Mouse (Mus musculus): Measurements from ENCODE around the gene Sox6. TPM values are rescaled to one million over a fixed set of nuclear protein-coding genes. Genes with fewer than 3 reads are reported as not detected.

Gene Sox6
- polyA plus RNA-seq, 1 experiment from 2014 or later, result 3.5 TPM

DNA sequence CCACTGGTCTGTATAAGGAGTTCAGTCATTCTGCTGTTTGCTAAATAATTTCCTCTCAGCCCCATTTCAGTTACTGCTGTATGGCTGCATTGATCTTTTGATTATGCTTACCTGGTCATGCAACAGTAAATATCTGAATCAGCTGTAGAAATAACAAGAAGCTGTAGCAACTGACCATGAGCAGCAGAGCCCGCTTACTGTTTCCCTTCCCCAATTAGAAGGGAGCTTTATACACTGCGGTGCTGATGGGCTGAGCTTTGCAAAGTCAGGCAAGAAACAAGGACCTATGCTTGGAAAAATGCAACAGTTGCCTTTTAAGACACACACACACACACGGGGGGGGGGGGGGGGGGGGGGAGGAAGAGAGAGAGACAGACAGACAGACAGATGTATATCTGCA is 502.1 kb downstream of the Sox6 start:
- no peak for DNase-seq (ENCODE audit: low read depth, low spot score)
- in situ Hi-C loops (cut with MboI; ENCODE audit: low pct_unique_long_range_greater_than_20kb), result no loop called here
- CTCF ChIA-PET, result no interaction called here
- TF ChIP-seq CTCF (IDR thresholded peaks at IDR 0.05), result no peak
- POLR2A ChIA-PET, result no interaction called here
- no peak for ATAC-seq
- H3K27me3 ChIP-seq, result no peaks in the 10 kb centered on the region

DNA sequence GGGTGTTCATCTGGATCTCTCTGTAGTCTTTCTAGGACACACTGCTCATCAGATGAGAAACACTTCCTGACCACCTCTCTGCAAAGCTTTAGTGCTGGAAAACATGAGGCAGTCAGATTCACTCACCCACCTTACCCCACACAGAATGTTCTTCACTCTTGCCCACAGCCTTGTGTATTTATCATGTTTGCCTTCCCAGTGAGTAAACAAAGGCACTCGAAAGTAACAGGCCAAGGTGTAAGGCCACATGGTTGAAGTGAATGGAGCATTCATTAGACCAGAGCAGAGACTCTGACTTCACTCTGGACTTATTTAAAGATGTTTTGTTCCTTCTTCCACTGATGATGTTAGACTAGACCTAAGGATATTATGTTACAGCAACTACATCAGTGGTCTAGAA is 506.7 kb downstream of the Sox6 start:
- CTCF ChIA-PET, result interaction anchor here (1.1 to 1.6 kb wide), 2 partner anchors 16 to 18 kb away, joined by 4 read pairs; no protein-coding TSS in a partner anchor
- in situ Hi-C loops (cut with MboI; ENCODE audit: low pct_unique_long_range_greater_than_20kb), result no loop called here
- POLR2A ChIA-PET, result no interaction called here
- DNase-seq (ENCODE audit: low read depth, low spot score), result no peak
- no peak for TF ChIP-seq CTCF (IDR thresholded peaks at IDR 0.05)
- H3K27me3 ChIP-seq, result no peaks in the 10 kb centered on the region
- ATAC-seq, result no peak

DNA sequence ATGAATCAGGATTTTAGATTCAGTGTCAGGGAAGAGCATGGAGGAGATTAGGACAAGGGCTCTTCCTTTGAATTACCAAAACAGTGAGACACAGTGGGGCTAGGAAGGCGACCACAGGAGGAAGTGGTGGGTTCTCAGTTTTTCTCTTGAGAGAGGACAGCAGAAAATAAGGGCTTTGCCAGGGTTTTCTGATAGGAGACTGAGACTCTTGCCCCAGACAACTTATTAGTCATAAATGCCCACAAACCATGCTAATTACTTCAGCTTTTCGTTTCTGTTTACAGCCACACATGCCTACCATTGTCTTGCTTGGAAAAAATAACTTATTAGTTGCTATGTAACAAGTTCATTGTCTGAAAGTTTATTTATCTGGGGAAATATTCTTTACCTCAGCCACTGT is 507.4 kb downstream of the Sox6 start:
- ChIA-PET POLR2A (interaction anchor here (0.6 kb wide), 1 partner anchor 214 kb away, joined by 4 read pairs; no protein-coding TSS in a partner anchor), CTCF (interaction anchor here (1.6 kb wide), 1 partner anchor 15 kb away, joined by 4 read pairs; no protein-coding TSS in a partner anchor)
- no peaks in the 10 kb centered on the region for H3K27me3 ChIP-seq
- peak; percentile 55 for DNase-seq (ENCODE audit: low read depth, low spot score)
- in situ Hi-C loops (cut with MboI; ENCODE audit: low pct_unique_long_range_greater_than_20kb), result no loop called here
- ATAC-seq, result peak; percentile 67
- TF ChIP-seq CTCF (IDR thresholded peaks at IDR 0.05), result no peak

DNA sequence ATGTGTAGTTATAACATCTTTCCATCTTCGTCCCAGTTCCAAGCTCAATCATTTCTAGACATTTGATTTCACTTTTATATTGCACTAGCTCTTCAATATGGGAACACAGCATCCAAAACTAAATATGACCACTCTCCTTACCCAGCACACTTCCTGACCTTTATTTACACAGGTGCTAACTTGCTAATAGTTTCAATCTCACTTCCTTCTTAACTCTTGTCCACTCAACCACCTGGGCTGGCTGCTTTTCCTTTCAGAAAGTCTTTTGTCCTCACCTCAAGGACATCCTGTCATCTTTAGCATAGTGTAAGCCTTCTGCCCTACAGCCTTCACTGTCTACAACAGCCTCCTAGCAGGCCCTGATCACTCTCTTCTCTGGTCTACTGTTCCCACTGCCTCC is 520.9 kb downstream of the Sox6 start:
- ChIA-PET CTCF (interaction anchor here (0.9 to 1.7 kb wide), 2 partner anchors 10 to 12 kb away, joined by 3 to 5 read pairs; no protein-coding TSS in a partner anchor), POLR2A (no interaction called here)
- in situ Hi-C loops (cut with MboI; ENCODE audit: low pct_unique_long_range_greater_than_20kb), result no loop called here
- ATAC-seq (no peak), DNase-seq (ENCODE audit: low read depth, low spot score) (no peak)
- no peak for TF ChIP-seq CTCF (IDR thresholded peaks at IDR 0.05)
- no peaks in the 10 kb centered on the region for H3K27me3 ChIP-seq

DNA sequence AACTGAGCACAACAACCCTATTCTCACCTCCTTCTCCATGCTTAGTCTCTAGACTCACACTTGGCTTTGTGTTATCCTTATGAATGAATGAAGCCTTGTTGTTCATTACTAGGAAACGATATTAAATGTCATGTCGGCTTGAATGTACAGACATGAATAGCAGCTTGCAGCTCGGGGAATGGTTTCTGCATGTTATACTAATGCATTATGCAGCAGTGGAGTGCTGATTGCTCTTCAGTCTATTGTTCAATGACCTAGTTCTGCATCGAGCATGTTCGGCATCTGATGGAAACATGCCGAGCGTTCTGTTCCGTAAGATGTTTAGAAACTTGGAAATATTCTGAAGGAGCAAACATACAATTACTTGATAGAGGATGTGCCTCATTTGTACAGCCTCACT is 524.9 kb downstream of the Sox6 start:
- TF ChIP-seq CTCF (IDR thresholded peaks at IDR 0.05), result no peak
- in situ Hi-C loops (cut with MboI; ENCODE audit: low pct_unique_long_range_greater_than_20kb), result no loop called here
- no peak for ATAC-seq
- no peaks in the 10 kb centered on the region for H3K27me3 ChIP-seq
- CTCF ChIA-PET, result no interaction called here
- POLR2A ChIA-PET, result no interaction called here
- no peak for DNase-seq (ENCODE audit: low read depth, low spot score)

DNA sequence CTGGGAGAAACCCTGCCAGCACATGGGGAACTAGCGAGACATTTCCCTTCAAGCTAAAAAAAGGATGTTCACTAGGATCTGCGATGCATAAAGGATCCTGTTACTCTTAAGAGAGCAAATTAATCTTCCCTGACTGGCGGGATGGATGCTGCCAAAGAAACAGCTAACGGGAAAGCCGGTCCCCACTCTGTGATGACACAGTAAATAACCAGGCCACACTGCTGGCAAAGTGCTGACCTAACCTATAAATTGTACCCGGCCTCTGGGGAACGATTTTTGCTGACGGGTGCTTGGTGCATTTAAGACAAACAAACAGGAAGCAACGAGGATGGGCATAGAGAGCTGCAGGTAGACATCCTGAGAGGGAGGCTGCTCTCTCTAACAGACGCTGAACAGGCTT is 526.8 kb downstream of the Sox6 start:
- DNase-seq (ENCODE audit: low read depth, low spot score) (no peak), ATAC-seq (no peak)
- in situ Hi-C loops (cut with MboI; ENCODE audit: low pct_unique_long_range_greater_than_20kb), result no loop called here
- ChIA-PET POLR2A (no interaction called here), CTCF (interaction anchor here (1.2 kb wide), 1 partner anchor 14 kb away, joined by 3 read pairs; no protein-coding TSS in a partner anchor)
- no peak for TF ChIP-seq CTCF (IDR thresholded peaks at IDR 0.05)
- no peaks in the 10 kb centered on the region for H3K27me3 ChIP-seq

DNA sequence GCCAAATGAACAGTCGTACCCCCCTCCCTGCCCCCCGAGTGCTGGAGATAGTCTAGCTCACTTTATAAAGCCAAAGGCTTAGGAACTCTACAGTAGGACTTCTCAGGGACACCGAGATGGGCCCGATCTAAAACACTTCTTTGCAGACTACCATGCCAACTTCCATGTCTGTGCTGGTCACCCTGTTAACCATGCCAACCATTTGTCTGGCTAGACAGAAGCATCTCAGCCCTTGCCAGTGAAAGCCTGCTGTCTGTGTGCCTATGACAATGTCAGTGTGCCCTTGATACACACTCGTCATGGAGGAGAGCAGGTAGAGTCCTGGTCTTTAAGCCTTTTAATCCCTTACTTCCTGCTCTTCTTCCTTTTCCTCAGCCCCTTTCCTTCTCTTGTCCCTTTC is 527.5 kb downstream of the Sox6 start:
- ChIA-PET POLR2A (no interaction called here), CTCF (interaction anchor here (1.2 to 1.4 kb wide), 3 partner anchors 13 to 15 kb away, joined by 3 to 4 read pairs (median 3); no protein-coding TSS in a partner anchor)
- TF ChIP-seq CTCF (IDR thresholded peaks at IDR 0.05), result no peak
- in situ Hi-C loops (cut with MboI; ENCODE audit: low pct_unique_long_range_greater_than_20kb), result no loop called here
- ATAC-seq (no peak), DNase-seq (ENCODE audit: low read depth, low spot score) (no peak)
- H3K27me3 ChIP-seq, result no peaks in the 10 kb centered on the region

DNA sequence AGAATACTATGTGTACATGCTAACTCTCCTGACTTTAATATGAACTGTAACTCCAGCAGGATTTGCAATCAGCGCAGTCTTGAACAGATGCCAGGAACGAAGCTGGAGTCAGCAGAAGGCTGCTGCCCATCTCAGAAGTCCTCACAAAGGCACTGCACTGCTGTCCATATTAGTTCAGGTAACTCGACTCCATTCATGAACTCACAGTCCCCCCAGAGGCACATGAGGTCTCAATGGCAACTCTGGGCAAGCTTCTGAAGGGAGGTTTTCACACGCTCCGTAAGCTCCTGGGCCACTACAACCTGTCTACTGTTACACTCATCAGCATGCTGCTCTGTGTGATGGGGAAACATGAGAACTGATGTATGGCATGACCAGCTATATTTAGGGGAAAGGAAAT is 528.6 kb downstream of the Sox6 start:
- no peak for TF ChIP-seq CTCF (IDR thresholded peaks at IDR 0.05)
- no peak for DNase-seq (ENCODE audit: low read depth, low spot score)
- in situ Hi-C loops (cut with MboI; ENCODE audit: low pct_unique_long_range_greater_than_20kb), result no loop called here

DNA sequence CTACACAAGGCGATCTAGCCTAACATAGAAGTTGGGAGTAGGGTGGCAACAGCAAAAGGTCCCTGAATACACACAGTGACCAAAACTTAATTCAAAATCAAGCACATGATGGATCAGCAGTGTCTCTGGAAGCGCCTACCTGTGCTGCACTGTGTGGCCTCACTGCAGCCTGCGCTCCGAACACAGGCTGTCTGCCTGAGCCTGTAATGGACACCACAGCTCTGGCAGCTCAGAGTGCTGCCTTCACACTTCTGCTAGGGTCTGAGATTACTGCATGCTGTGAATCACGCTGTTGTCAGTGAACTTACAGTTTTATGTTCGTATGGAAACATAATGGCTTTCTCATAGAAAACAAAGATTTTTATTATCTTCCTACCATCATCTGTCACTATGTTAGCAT is 532.2 kb downstream of the Sox6 start:
- in situ Hi-C loops (cut with MboI; ENCODE audit: low pct_unique_long_range_greater_than_20kb), result no loop called here
- no peaks in the 10 kb centered on the region for H3K27me3 ChIP-seq
- no peak for ATAC-seq
- POLR2A ChIA-PET, result no interaction called here
- no peak for DNase-seq (ENCODE audit: low read depth, low spot score)
- CTCF ChIA-PET, result interaction anchor here (1.3 kb wide), 1 partner anchor 11 kb away, joined by 5 read pairs; no protein-coding TSS in a partner anchor
- no peak for TF ChIP-seq CTCF (IDR thresholded peaks at IDR 0.05)

More for the DNA sequence above, 528.6 kb downstream of the Sox6 start:
- ChIA-PET POLR2A (no interaction called here), CTCF (interaction anchor here (1.4 kb wide), 2 partner anchors 14 to 16 kb away, joined by 3 to 4 read pairs; no protein-coding TSS in a partner anchor)
- ATAC-seq, result no peak
- H3K27me3 ChIP-seq, result no peaks in the 10 kb centered on the region

DNA sequence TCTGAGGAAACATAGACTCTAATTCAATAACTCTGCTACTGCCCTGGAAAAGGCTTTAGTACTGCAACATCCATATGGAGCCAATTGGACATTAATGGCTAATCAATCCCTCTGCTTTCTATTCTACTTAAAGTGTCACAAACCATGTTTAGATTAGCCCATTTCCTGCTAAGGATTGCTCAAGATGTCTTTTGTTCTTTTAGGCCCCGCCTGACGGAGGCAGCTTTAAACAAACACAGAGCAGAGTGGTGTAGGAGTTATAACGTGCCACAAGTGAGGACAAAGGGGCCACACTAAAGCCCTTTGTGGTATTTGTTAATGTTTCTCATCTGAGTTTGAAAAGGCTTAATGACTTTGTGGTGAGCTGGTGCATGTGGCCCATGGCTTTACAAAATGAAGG is 537.1 kb downstream of the Sox6 start:
- ChIA-PET POLR2A (interaction anchor here (0.7 kb wide), 1 partner anchor 167 kb away, joined by 3 read pairs; no protein-coding TSS in a partner anchor), CTCF (interaction anchor here (1.4 kb wide), 1 partner anchor 14 kb away, joined by 3 read pairs; no protein-coding TSS in a partner anchor)
- H3K27me3 ChIP-seq, result no peaks in the 10 kb centered on the region
- in situ Hi-C loops (cut with MboI; ENCODE audit: low pct_unique_long_range_greater_than_20kb), result no loop called here
- no peak for TF ChIP-seq CTCF (IDR thresholded peaks at IDR 0.05)
- ATAC-seq (peak; percentile 58), DNase-seq (ENCODE audit: low read depth, low spot score) (no peak)

DNA sequence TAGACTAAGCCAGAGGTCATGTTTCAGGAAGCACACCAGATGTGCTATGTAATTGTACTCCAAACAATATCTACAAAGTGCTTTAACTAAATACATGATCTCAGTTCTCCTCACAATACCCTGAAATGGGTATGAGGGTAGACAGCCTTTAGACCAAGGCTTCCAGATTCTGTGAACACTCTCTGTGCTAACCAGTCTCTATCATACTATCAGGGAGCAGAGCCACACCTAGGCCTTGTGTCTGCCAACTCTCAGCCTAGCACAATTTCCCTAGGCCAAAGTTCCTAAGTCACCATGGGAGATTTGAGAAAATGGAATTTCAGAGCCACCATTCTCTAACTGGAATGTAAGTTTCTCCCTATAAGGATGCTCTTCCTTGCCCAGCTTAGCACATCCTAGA is 537.8 kb downstream of the Sox6 start:
- ChIA-PET POLR2A (no interaction called here), CTCF (interaction anchor here (1.4 kb wide), 1 partner anchor 13 kb away, joined by 3 read pairs; no protein-coding TSS in a partner anchor)
- no peak for TF ChIP-seq CTCF (IDR thresholded peaks at IDR 0.05)
- H3K27me3 ChIP-seq, result no peaks in the 10 kb centered on the region
- no peak for ATAC-seq
- DNase-seq (ENCODE audit: low read depth, low spot score), result no peak
- in situ Hi-C loops (cut with MboI; ENCODE audit: low pct_unique_long_range_greater_than_20kb), result no loop called here

DNA sequence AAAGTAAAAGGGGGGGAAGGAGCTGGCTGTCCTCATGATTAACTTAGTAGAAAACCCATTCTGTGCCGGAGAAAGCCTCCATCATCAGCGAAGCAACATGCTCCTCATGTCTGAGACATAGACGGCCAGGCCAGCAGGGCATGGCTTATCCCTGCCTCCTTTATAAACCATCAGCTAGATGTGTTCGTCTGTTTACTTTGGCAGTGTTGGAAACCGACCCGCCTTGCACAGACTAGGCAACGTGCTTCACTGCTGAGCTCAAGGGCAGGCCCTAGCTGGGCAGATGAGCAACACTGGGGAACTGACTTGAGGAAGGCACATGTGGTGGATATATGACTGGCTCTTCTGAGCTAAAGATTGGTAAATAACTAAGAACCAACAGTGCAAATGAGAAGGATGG is 538.4 kb downstream of the Sox6 start:
- TF ChIP-seq CTCF (IDR thresholded peaks at IDR 0.05), result no peak
- CTCF ChIA-PET, result interaction anchor here (0.8 to 1.4 kb wide), 2 partner anchors 13 to 80 kb away, joined by 3 read pairs; no protein-coding TSS in a partner anchor
- no peaks in the 10 kb centered on the region for H3K27me3 ChIP-seq
- DNase-seq (ENCODE audit: low read depth, low spot score) (no peak), ATAC-seq (no peak)
- in situ Hi-C loops (cut with MboI; ENCODE audit: low pct_unique_long_range_greater_than_20kb), result no loop called here
- POLR2A ChIA-PET, result no interaction called here

All from Patski (cell line).